Mouse (Mus musculus): ENCODE data around the gene Rad51c.
"Not testable (repeated sequence)": the region's sequence is repeated elsewhere in the genome, so short reads cannot be mapped to it uniquely, and the experiment has no call there.

- not testable (repeated sequence) for TF ChIP-seq CTCF, EP300 (IDR thresholded peaks at IDR 0.05; ENCODE audit: low read depth)
Measured at GRCm38 (mm10) chr11:87444056-87444455, 39.3 kb upstream of the Rad51c start.

Measured in liver, postnatal 0 days (tissue).